Mouse (Mus musculus): ENCODE measurements around the gene Gm19426.

DNA sequence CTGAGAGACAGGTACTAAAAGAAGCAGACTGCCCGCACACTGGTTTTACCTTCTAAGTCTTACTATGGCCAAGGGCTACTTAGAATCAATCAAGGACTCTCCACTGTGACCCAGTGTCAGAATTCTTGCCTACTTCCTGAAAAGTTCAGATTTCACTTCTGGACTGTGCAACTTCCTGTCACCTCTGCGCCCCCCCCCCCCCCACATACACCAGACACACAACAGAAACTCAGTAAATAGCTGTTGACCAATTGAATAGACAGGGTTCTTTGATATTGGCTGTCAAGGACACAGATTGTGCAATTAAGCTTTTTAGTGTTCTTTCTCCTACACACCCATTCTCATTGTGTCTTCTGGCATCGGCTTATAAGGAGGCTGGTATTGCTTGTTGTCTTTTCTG, 44.9 kb upstream of the Gm19426 start:
- no peak for TF ChIP-seq CTCF (IDR thresholded peaks at IDR 0.05; ENCODE audit: insufficient read depth, low read depth, low read length)
- TF ChIP-seq POLR2A (IDR thresholded peaks at IDR 0.05; ENCODE audit: insufficient read depth, low read depth, low read length) = no peak
